In genomic region chr3:153085096-153085788, GRCm38 (mm10) we compare ENCODE assay signal across 8 mouse cellular contexts.
A peak's percentile ranks its signal among the peaks of the same experiment; 100 is the strongest.
DNase-seq lines count a peak whose midpoint lies in the region; ATAC-seq and TF ChIP-seq lines count a peak whose summit lies in the region.

No protein-coding gene starts in this region.

- 0 out of 2 replicates have a peak, but pooled peaks cover 2% of the 10 kb centered on the region for H3K27me3 ChIP-seq in ES-Bruce4 (ENCODE audit: control insufficient read depth, insufficient read depth, low read length, poor library complexity, severe bottlenecking)
- H3K27me3 ChIP-seq in embryonic facial prominence, embryonic 12.5 days: no peaks in the 10 kb centered on the region
- no peaks in the 10 kb centered on the region for H3K27me3 ChIP-seq in stomach, embryonic 14.5 days (ENCODE audit: control insufficient read depth, insufficient read depth, low read length)

- TF ChIP-seq EP300 in ES-Bruce4 (IDR thresholded peaks at IDR 0.05; ENCODE audit: insufficient read depth, low read depth, low read length): no peak

- no peaks in the 10 kb centered on the region for H3K36me3 ChIP-seq in ES-Bruce4 (ENCODE audit: control insufficient read depth, insufficient read depth, low read length, poor library complexity, severe bottlenecking)
- no peaks in the 10 kb centered on the region for H3K36me3 ChIP-seq in embryonic facial prominence, embryonic 12.5 days
- no peaks in the 10 kb centered on the region for H3K36me3 ChIP-seq in stomach, embryonic 14.5 days (ENCODE audit: control insufficient read depth, insufficient read depth, low read length)

- intact Hi-C loops in heart, postnatal 14 days (cut with DNase I): no loop called here

- TF ChIP-seq POLR2A in ES-Bruce4 (IDR thresholded peaks at IDR 0.05; ENCODE audit: insufficient read depth, low read length): no peak

- peak overlapping the region; percentile 19 for H3K4me3 ChIP-seq in ES-Bruce4 (ENCODE audit: low read depth, low read length)
- no peak overlapping the region for H3K4me3 ChIP-seq in embryonic facial prominence, embryonic 12.5 days
- H3K4me3 ChIP-seq in stomach, embryonic 14.5 days (ENCODE audit: low read depth, low read length): no peak overlapping the region

- DNase-seq in ZHBTc4 (ENCODE audit: low read depth, low spot score): peak; percentile 56
- DNase-seq in heart, postnatal 14 days: peak; percentile 28 to 38
- DNase-seq in kidney, postnatal 4 days: peak; percentile 75 to 79
- DNase-seq in B cell, adult 2 months: no peak

- no peak overlapping the region for H3K27ac ChIP-seq in ES-Bruce4 (ENCODE audit: insufficient read depth, low read length)
- peak overlapping the region; percentile 76 for H3K27ac ChIP-seq in embryonic facial prominence, embryonic 12.5 days
- no peak overlapping the region for H3K27ac ChIP-seq in stomach, embryonic 14.5 days (ENCODE audit: low read length)

- no peak for TF ChIP-seq CTCF in ES-Bruce4 (IDR thresholded peaks at IDR 0.05; ENCODE audit: low read depth, low read length)

- 27% methylated on average over 17 of the region's 17 CpGs for WGBS in embryonic facial prominence, embryonic 12.5 days
- 35% methylated on average over 17 of the region's 17 CpGs for WGBS in stomach, embryonic 14.5 days

- H3K4me1 ChIP-seq in ES-Bruce4 (ENCODE audit: control insufficient read depth, insufficient read depth, low read length): no peaks in the 10 kb centered on the region
- H3K4me1 ChIP-seq in embryonic facial prominence, embryonic 12.5 days: peaks cover 28% of the 10 kb centered on the region
- H3K4me1 ChIP-seq in stomach, embryonic 14.5 days (ENCODE audit: control insufficient read depth, insufficient read depth, low read length): peaks cover 14% of the 10 kb centered on the region

- ATAC-seq in embryonic facial prominence, embryonic 12.5 days (ENCODE audit: insufficient number of reproducible peaks, insufficient read depth, low FRiP score, low TSS enrichment): peak; percentile 47; the same call in 1 of the 2 replicates
- ATAC-seq in megakaryocyte, adult 5-6 weeks (ENCODE audit: poor library complexity, severe bottlenecking): peak; percentile 24; the same call in 1 of the 2 replicates
- ATAC-seq in stomach, embryonic 14.5 days (ENCODE audit: insufficient number of reproducible peaks, insufficient read depth, low FRiP score, low read depth): peak; percentile 61; the same call in 1 of the 2 replicates

- H3K9ac ChIP-seq in ES-Bruce4 (ENCODE audit: low read depth, poor library complexity, severe bottlenecking): no peak overlapping the region
- no peak overlapping the region for H3K9ac ChIP-seq in embryonic facial prominence, embryonic 12.5 days
- H3K9ac ChIP-seq in stomach, embryonic 14.5 days (replicated peaks; ENCODE audit: low read depth, low read length): no peak overlapping the region

- H3K4me2 ChIP-seq in embryonic facial prominence, embryonic 12.5 days (replicated peaks): peak overlapping the region; percentile 41
- H3K4me2 ChIP-seq in stomach, embryonic 14.5 days (replicated peaks; ENCODE audit: low read depth, low read length): peak overlapping the region; percentile 18; the same call in 1 of the 2 replicates

- H3K9me3 ChIP-seq in ES-Bruce4 (replicated peaks; ENCODE audit: control insufficient read depth, insufficient read depth, low read length, poor library complexity, severe bottlenecking): no peaks in the 10 kb centered on the region
- no peaks in the 10 kb centered on the region for H3K9me3 ChIP-seq in embryonic facial prominence, embryonic 12.5 days
- no peaks in the 10 kb centered on the region for H3K9me3 ChIP-seq in stomach, embryonic 14.5 days (ENCODE audit: control insufficient read depth, low read depth, low read length)

Comparison
In these comparisons a context has a peak if more than half of its experiments do, and no peak if none do; other contexts are left out.
1. DNase-seq: peak in ZHBTc4 (single experiment), heart, postnatal 14 days (2 of 2) and kidney, postnatal 4 days (2 of 2); none in B cell, adult 2 months (0 of 2).
2. Peak in every context shown above with its lines, with median percentiles within 50 percentile points of each other: ATAC-seq.